Mouse (Mus musculus) liver, embryonic 14.5 days (tissue): ENCODE data around the gene Slc45a1. TPM values are rescaled to one million over a fixed set of nuclear protein-coding genes. Genes with fewer than 3 reads are reported as not detected.

ENCODE experiments used
- ATAC-seq: fragments of 200-750 bp; cut with Nextera tagmentation; 2 replicates; pipeline ENCODE4 v1.8.0; 2017; ENCODE audit warnings: moderate number of reproducible peaks, mild to moderate bottlenecking, moderate library complexity; ENCODE audit not compliant: insufficient read depth
- DNase-seq, 3 experiments: peaks; one replicate each; pipeline ENCODE4 v3.0.0-alpha.2; 2012 to 2013; ENCODE audit warnings: low read depth in 3 of 3, low spot score in 3 of 3
- H3K27ac ChIP-seq: fragments of 300-500 bp; sonication (generic); 2 replicates; pipeline ENCODE4 v1.5.1; 2014; ENCODE audit warnings: moderate library complexity, mild to moderate bottlenecking, control low read depth, inconsistent platforms
- H3K27me3 ChIP-seq: fragments of 300-500 bp; sonication (generic); 2 replicates; pipeline ENCODE4 v1.6.1; 2014; ENCODE audit warnings: mild to moderate bottlenecking, low read length, moderate library complexity; ENCODE audit not compliant: control insufficient read depth, insufficient read depth
- H3K36me3 ChIP-seq: fragments of 300-500 bp; sonication (generic); replicated peaks from 2 replicates; pipeline ENCODE4 v1.6.1; 2014; ENCODE audit warnings: low read depth; ENCODE audit not compliant: control insufficient read depth, insufficient read depth
- H3K4me1 ChIP-seq, 2 experiments: fragments of 200-500 bp in 1 of 2; fragments of 300-500 bp in 1 of 2; sonication (generic) in 1 of 2; replicated peaks; 2 replicates each; pipeline ENCODE4 v1.6.1; 2012 to 2014; ENCODE audit warnings: antibody characterized with exemption in 1 of 2, inconsistent platforms in 1 of 2, low read length in 1 of 2; ENCODE audit not compliant: control insufficient read depth in 2 of 2, insufficient read depth in 2 of 2
- H3K4me2 ChIP-seq: fragments of 300-500 bp; sonication (generic); 2 replicates; pipeline ENCODE4 v1.6.1; 2014; ENCODE audit warnings: low read depth, mild to moderate bottlenecking, control low read depth, moderate library complexity
- H3K4me3 ChIP-seq, 2 experiments: fragments of 200-500 bp in 1 of 2; fragments of 300-500 bp in 1 of 2; sonication (generic) in 1 of 2; 2 replicates each; pipeline ENCODE4 v1.5.1; 2012 to 2014; ENCODE audit warnings: low read depth in 2 of 2, low read length in 2 of 2, mild to moderate bottlenecking in 2 of 2, control low read depth in 1 of 2, inconsistent platforms in 1 of 2, moderate library complexity in 1 of 2; ENCODE audit not compliant: insufficient read depth in 1 of 2
- H3K9ac ChIP-seq: fragments of 300-500 bp; sonication (generic); replicated peaks from 2 replicates; pipeline ENCODE4 v1.6.1; 2014; ENCODE audit warnings: mild to moderate bottlenecking, control low read depth, moderate library complexity
- H3K9me3 ChIP-seq: fragments of 300-500 bp; sonication (generic); 2 replicates; pipeline ENCODE4 v1.6.1; 2016; ENCODE audit warnings: low read length, mixed read lengths; ENCODE audit not compliant: control insufficient read depth
- CTCF ChIP-seq: IDR thresholded peaks from 2 replicates; pipeline ENCODE4 v1.5.1; 2016; ENCODE audit warnings: antibody characterized with exemption, low read depth, control low read depth
- EP300 ChIP-seq: IDR thresholded peaks from 2 replicates; pipeline ENCODE4 v1.6.1; 2016; ENCODE audit warnings: antibody characterized with exemption, low read depth
- WGBS: fragments of 180-500 bp; shearing (Covaris S2); extraction: QIAGEN DNeasy Blood & Tissue Kit; methylation state at CpG from one replicate; pipeline ENCODE4 v1.1.7; 2014; ENCODE audit not compliant: insufficient replicate concordance; 5-methylcytosine and 5-hydroxymethylcytosine counted together
- polyA plus RNA-seq, 2 experiments: library from polyadenylated mRNA; depleted of rRNA in 1 of 2; stranded (reverse) in 1 of 2; unstranded in 1 of 2; fragments of >200 nt; fragmentation: Nextera tagmentation in 1 of 2; extraction: Ambion mirVana in 1 of 2; gene quantifications; 2 replicates each; pipeline versions ENCODE4 v1.2.1 to v1.2.3; 2012 to 2014

The Slc45a1 gene
- polyA plus RNA-seq, 2 experiments: not detected

GRCm38 (mm10) chr4:150616841-150617240 lies 35.1 kb downstream of the Slc45a1 start:
- H3K4me2 ChIP-seq: no peak overlapping the region
- TF ChIP-seq EP300 (no peak), CTCF (no peak)
- no peaks in the 10 kb centered on the region for H3K9me3 ChIP-seq
- H3K4me3 ChIP-seq: no peak overlapping the region
- no peaks in the 10 kb centered on the region for H3K4me1 ChIP-seq
- DNase-seq (no peak), ATAC-seq (no peak)
- H3K27me3 ChIP-seq: no peaks in the 10 kb centered on the region
- H3K9ac ChIP-seq: no peak overlapping the region
- 92% methylated on average over 20 of the region's 20 CpGs for WGBS
- no peak overlapping the region for H3K27ac ChIP-seq
- peaks cover 15% of the 10 kb centered on the region for H3K36me3 ChIP-seq

- no peaks in the 10 kb centered on the region for H3K27me3 ChIP-seq
- no peaks in the 10 kb centered on the region for H3K4me1 ChIP-seq
- DNase-seq (no peak), ATAC-seq (no peak)
- no peak overlapping the region for H3K27ac ChIP-seq
- TF ChIP-seq CTCF: no peak
- no peaks in the 10 kb centered on the region for H3K9me3 ChIP-seq
- no peak overlapping the region for H3K9ac ChIP-seq
- peaks cover 15% of the 10 kb centered on the region for H3K36me3 ChIP-seq
- H3K4me3 ChIP-seq: no peak overlapping the region
- WGBS: 84% methylated on average over 13 of the region's 13 CpGs
- no peak overlapping the region for H3K4me2 ChIP-seq
Observed at GRCm38 (mm10) chr4:150616029-150616420, 35.9 kb downstream of the Slc45a1 start.

GRCm38 (mm10) chr4:150615251-150616028 lies 36.5 kb downstream of the Slc45a1 start:
- no peak for DNase-seq
- 80% methylated on average over 12 of the region's 12 CpGs for WGBS
- no peaks in the 10 kb centered on the region for H3K4me1 ChIP-seq
- H3K27me3 ChIP-seq: no peaks in the 10 kb centered on the region
- ATAC-seq: no peak
- H3K9me3 ChIP-seq: no peaks in the 10 kb centered on the region
- peaks cover 15% of the 10 kb centered on the region for H3K36me3 ChIP-seq
- no peak overlapping the region for H3K9ac ChIP-seq
- H3K27ac ChIP-seq: no peak overlapping the region
- no peak overlapping the region for H3K4me3 ChIP-seq
- TF ChIP-seq EP300: no peak
- TF ChIP-seq CTCF: no peak
- no peak overlapping the region for H3K4me2 ChIP-seq

- Histone ChIP-seq H3K36me3 (peaks cover 15% of the 10 kb centered on the region), H3K27me3 (no peaks in the 10 kb centered on the region), H3K9ac (no peak overlapping the region), H3K4me3 (no peak overlapping the region), H3K27ac (no peak overlapping the region), H3K9me3 (no peaks in the 10 kb centered on the region), H3K4me1 (no peaks in the 10 kb centered on the region), H3K4me2 (no peak overlapping the region)
- whole genome bisulfite sequencing: 82% methylated on average over 7 of the region's 7 CpGs
- DNase-seq: no peak
- ATAC-seq: no peak
- TF ChIP-seq EP300 (no peak), CTCF (no peak)
Observed at GRCm38 (mm10) chr4:150613715-150614114, 38.3 kb downstream of the Slc45a1 start.

- H3K9me3 ChIP-seq: no peaks in the 10 kb centered on the region
- H3K4me1 ChIP-seq: peaks cover 0 to 3% of the 10 kb centered on the region in 2 experiments; a peak in 1 of 4 replicates
- ATAC-seq (no peak), DNase-seq (no peak)
- no peak overlapping the region for H3K4me2 ChIP-seq
- WGBS: 83% methylated on average over 3 of the region's 3 CpGs
- H3K4me3 ChIP-seq: no peak overlapping the region
- TF ChIP-seq CTCF (no peak), EP300 (no peak)
- peaks cover under 1% of the 10 kb centered on the region for H3K36me3 ChIP-seq
- H3K9ac ChIP-seq: no peak overlapping the region
- no peak overlapping the region for H3K27ac ChIP-seq
- no peaks in the 10 kb centered on the region for H3K27me3 ChIP-seq
Observed at GRCm38 (mm10) chr4:150608670-150609069, 43.3 kb downstream of the Slc45a1 start.
